Mouse (Mus musculus) heart, adult 2 months (tissue): ENCODE measurements around the gene Ddx50. TPM values are rescaled to one million over a fixed set of nuclear protein-coding genes. Genes with fewer than 3 reads are reported as not detected.

Source experiments
- DNase-seq, 2 experiments: peaks; one replicate each; pipeline ENCODE4 v3.0.0; 2021
- H3K27ac ChIP-seq: fragments of 200-600 bp; 2 replicates; pipeline ENCODE4 v1.8.1; 2022
- H3K27me3 ChIP-seq: fragments of 200-500 bp; 2 replicates; pipeline ENCODE4 v1.6.1; 2012; ENCODE audit warnings: mild to moderate bottlenecking, low read length, inconsistent platforms, mixed read lengths; ENCODE audit not compliant: control insufficient read depth, insufficient read depth
- H3K36me3 ChIP-seq: fragments of 200-500 bp; 2 replicates; pipeline ENCODE4 v1.6.1; 2012; ENCODE audit warnings: low read length, inconsistent platforms; ENCODE audit not compliant: control insufficient read depth, insufficient read depth
- H3K4me1 ChIP-seq: fragments of 200-500 bp; 2 replicates; pipeline ENCODE4 v1.6.1; 2011; ENCODE audit warnings: low read length; ENCODE audit not compliant: control insufficient read depth, insufficient read depth
- H3K4me3 ChIP-seq: fragments of 200-600 bp; 2 replicates; pipeline ENCODE4 v1.8.1; 2022
- H3K79me2 ChIP-seq: fragments of 200-500 bp; replicated peaks from 2 replicates; pipeline ENCODE4 v1.6.1; 2012; ENCODE audit warnings: mild to moderate bottlenecking, inconsistent platforms, low read length, moderate library complexity, mixed read lengths; ENCODE audit not compliant: control insufficient read depth, insufficient read depth
- H3K9ac ChIP-seq: fragments of 200-500 bp; 2 replicates; pipeline ENCODE4 v1.6.1; 2012; ENCODE audit warnings: low read depth, mild to moderate bottlenecking, control low read depth, inconsistent platforms, low read length, mixed read lengths
- CTCF ChIP-seq: fragments of 200-600 bp; IDR thresholded peaks from 2 replicates; pipeline ENCODE4 v1.8.1; 2022; ENCODE audit warnings: antibody characterized with exemption, mild to moderate bottlenecking, moderate library complexity
- EP300 ChIP-seq: fragments of 200-500 bp; IDR thresholded peaks from 2 replicates; pipeline ENCODE4 v1.6.1; 2011; ENCODE audit warnings: low read depth, low read length, control low read depth; ENCODE audit not compliant: insufficient read depth
- POLR2A ChIP-seq: fragments of 200-500 bp; IDR thresholded peaks from 2 replicates; pipeline ENCODE4 v1.6.1; 2011; ENCODE audit warnings: mild to moderate bottlenecking, low read depth, low read length, control low read depth; ENCODE audit not compliant: insufficient read depth
- WGBS: fragments of 180-500 bp; shearing (Covaris S2); methylation state at CpG from one replicate; pipeline ENCODE4 v1.1.7; 2018; 5-methylcytosine and 5-hydroxymethylcytosine counted together
- intact Hi-C: fragments of 180-260 bp; cut with DNase I; formaldehyde crosslinking; loops from one replicate; pipeline ENCODE4 v1.15.1; 2025
- microRNA-seq, 2 experiments: library from miRNA; unstranded; fragments of <30 nt; microRNA quantifications; one replicate each; pipeline ENCODE4 v1.2.0; 2021
- polyA plus RNA-seq: library from polyadenylated mRNA; depleted of rRNA; stranded (reverse); fragments of >200 nt; gene quantifications from 2 replicates; pipeline ENCODE4 v1.2.3, GENCODE M21; 2012; rRNA removed
- total RNA-seq, 2 experiments: library from RNA; stranded (reverse); gene quantifications; 2 replicates each; pipeline ENCODE4 v1.2.3; 2021

Ddx50 gene
- total and polyA plus RNA-seq, 3 experiments: 10.8 to 48.1 (median 48.0) TPM

DNA sequence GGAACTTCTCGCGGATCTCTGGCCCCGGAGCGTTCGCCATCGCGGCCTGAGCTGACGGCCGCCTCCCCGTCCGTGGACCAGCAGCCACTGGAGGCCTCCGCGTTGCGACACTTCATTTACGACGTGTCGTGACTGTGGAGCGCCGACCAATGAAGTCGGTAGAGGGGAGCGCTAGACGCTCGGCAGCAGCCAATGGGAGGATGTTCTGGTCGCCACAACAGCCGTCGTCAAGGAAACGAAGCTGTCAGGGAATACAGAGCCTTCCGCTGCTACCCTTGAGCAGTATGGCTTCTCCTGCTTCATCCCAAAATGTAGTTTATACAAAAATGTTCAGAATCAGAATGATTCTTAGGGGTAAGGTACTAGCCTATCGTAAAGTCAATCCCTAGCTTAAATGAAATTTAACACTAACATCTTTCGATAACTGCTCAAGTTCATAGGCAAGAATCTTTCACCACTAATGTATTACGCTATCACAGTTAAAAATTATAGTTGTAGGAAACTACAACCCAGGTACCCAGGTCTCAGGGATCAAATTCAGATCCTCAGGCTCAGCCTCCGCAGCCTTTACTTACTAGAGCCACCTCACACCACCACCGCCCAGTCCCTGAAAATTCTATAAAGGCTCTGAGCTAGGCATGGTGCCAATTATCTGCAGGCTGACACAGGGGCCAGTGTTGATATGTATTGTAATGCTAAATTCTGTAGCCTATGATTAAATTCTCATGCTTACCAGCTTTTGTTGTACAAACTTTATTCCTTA, 72.5 kb downstream of the Ddx50 start, which contains the start of gene Kif1bp:
Gene Kif1bp (minus strand): TSS at position 120 of the 763 bp plus-strand sequence.
- intact Hi-C loops: no loop called here

DNA sequence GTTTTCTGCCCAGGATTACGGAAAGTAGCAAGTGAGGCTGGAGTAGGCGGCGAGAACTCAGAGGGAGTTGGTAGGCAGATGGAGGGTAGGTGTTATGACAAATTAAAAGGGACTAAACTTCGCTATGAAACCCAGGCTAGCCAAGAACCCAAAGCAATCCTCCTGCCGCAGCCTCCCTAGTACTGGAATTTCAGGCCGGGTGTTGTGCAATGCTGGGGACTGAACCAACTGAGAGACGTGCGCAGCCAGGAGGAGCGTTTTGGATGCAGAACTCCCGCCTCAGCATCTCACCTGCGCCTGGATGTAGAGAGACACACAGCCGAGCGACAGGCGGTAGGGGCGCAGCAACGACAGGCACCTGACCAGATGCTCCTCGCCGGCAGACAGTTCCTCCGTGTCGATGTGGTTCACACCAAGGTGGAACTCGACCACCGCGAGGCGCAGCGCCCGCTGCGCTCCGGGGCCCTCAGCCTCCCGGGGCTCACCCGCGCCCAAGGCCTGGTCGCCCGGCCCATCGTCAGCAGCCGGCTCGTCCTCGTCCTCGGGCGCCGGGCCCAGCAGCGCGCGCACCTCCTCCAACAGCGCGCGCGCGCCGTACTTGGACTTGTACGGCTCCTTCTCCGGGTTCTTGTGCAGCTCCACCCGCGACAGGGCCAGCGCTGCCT, 73.2 kb downstream of the Ddx50 start:
- Histone ChIP-seq H3K27ac (peak overlapping the region; percentile 82), H3K9ac (peak overlapping the region; percentile 92), H3K27me3 (no peaks in the 10 kb centered on the region), H3K36me3 (peaks cover 4% of the 10 kb centered on the region), H3K4me3 (peak overlapping the region; percentile 68), H3K79me2 (no peaks in the 10 kb centered on the region), H3K4me1 (peaks cover 5% of the 10 kb centered on the region; the same call in 1 of the 2 replicates)
- intact Hi-C loops: no loop called here
- DNase-seq: no peak
- no peak for TF ChIP-seq CTCF
- TF ChIP-seq EP300: no peak
- no peak for TF ChIP-seq POLR2A
- WGBS: 2% methylated on average over 54 of the region's 54 CpGs

More for the DNA sequence above, 72.5 kb downstream of the Ddx50 start, which contains the start of gene Kif1bp:
- Histone ChIP-seq H3K79me2 (no peaks in the 10 kb centered on the region), H3K4me3 (peak within 1 kb of the TSS; percentile 68), H3K27me3 (no peaks in the 10 kb centered on the region), H3K9ac (peak within 1 kb of the TSS; percentile 92), H3K27ac (peak within 1 kb of the TSS; percentile 82), H3K4me1 (peaks cover 5% of the 10 kb centered on the region; the same call in 1 of the 2 replicates), H3K36me3 (peaks cover 4% of the 10 kb centered on the region)
- DNase-seq: peak; percentile 95 to 98
- 5% methylated on average over 33 of the region's 33 CpGs for WGBS
- TF ChIP-seq POLR2A: peak; percentile 90
- no peak for TF ChIP-seq CTCF
- TF ChIP-seq EP300: 0 out of 2 replicates have a peak, but pooled peaks have one; percentile 3

DNA sequence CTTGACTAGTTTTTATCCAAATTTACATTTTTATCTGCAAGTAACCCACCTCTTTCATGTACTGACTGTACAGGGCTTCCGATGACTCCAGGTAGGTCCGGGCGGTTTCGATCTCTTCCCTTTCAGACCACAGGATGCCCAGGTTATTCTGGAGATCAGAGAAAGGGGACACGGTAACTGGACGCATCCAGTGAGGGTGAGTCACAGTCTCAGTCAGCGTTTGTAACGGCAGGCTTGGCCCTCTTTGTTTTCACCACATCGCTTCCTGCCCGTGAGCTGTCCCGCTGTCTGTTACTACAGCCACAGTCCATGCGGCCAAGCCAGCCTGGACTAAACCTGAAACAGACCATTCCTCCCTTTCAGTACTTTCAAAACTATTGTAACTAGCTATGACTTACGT, 76.0 kb downstream of the Ddx50 start:
- 81% methylated on average over 13 of the region's 13 CpGs for WGBS
- no peak for DNase-seq
- H3K79me2 ChIP-seq: no peaks in the 10 kb centered on the region
- peaks cover 4% of the 10 kb centered on the region for H3K36me3 ChIP-seq
- H3K4me3 ChIP-seq: no peak overlapping the region
- H3K27me3 ChIP-seq: no peaks in the 10 kb centered on the region
- peaks cover 5% of the 10 kb centered on the region; the same call in 1 of the 2 replicates for H3K4me1 ChIP-seq
- H3K27ac ChIP-seq: no peak overlapping the region
- no peak for TF ChIP-seq EP300
- TF ChIP-seq CTCF: no peak
- intact Hi-C loops: no loop called here
- H3K9ac ChIP-seq: no peak overlapping the region

DNA sequence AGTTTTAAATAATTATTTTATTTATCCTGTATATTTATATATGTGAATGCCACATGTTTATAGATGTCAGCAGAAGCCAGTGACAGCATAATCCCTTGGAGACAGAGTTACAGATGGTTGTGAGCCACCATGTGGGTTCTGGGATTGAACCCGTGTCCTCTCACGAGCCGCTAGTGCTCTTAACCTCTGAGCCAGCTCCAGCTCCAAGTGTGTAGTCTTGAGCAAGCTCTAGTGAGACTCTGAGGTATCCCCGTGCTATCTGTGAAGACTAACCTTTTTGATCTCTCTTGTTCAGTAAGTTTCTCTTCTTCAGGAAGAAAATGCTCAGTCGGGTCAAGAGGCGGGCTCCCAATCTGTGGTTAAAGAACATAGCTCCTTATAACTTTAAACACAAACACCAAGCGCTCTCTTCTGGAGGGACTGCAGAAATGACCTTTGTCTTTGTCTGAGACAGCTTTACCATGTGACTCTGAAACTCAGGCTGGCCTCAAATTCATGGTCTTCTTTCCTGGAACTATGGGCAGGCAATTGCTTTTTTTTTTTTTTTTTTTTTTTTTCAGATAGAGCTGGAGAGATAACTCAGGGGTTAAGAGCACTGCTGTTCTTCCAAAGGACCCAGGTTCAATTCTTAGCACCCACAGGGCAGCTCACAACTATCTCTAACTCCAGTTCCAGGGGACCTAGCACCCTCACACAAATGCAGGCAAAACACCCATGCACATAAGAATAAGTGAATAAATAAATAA, 80.7 kb downstream of the Ddx50 start:
- no peaks in the 10 kb centered on the region for H3K27me3 ChIP-seq
- peaks cover 2% of the 10 kb centered on the region; the same call in 1 of the 2 replicates for H3K36me3 ChIP-seq
- H3K79me2 ChIP-seq: no peaks in the 10 kb centered on the region
- 92% methylated on average over 7 of the region's 7 CpGs for WGBS
- DNase-seq: no peak
- no peaks in the 10 kb centered on the region for H3K4me1 ChIP-seq
- no peak overlapping the region for H3K4me3 ChIP-seq
- H3K9ac ChIP-seq: no peak overlapping the region
- intact Hi-C loops: no loop called here
- no peak overlapping the region for H3K27ac ChIP-seq
- TF ChIP-seq EP300 (no peak), POLR2A (no peak), CTCF (no peak)

DNA sequence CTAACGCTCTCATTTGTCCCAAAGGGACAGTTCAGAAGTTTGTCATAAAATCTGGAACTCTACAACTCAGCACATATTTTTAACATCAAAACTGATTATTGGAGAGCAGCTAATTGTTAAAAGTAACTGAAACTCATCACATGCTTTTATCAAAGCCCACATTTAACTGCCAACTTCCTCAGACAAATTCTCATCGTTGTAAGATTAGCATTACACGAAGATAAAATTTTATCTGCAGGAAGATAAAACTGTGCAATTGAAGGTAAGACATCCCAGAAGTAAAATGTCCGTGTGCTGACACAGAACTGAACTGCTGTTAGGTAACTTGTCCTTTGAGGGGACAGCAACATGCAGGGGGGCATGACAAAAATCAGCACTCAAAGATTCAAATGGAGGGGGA, 82.2 kb downstream of the Ddx50 start:
- Histone ChIP-seq H3K27me3 (no peaks in the 10 kb centered on the region), H3K9ac (no peak overlapping the region), H3K36me3 (peaks cover 2% of the 10 kb centered on the region; the same call in 1 of the 2 replicates), H3K27ac (no peak overlapping the region), H3K79me2 (no peaks in the 10 kb centered on the region), H3K4me3 (no peak overlapping the region), H3K4me1 (no peaks in the 10 kb centered on the region)
- no peak for TF ChIP-seq EP300
- TF ChIP-seq CTCF: no peak
- TF ChIP-seq POLR2A: no peak
- intact Hi-C loops: no loop called here
- no peak for DNase-seq
- WGBS: 56% methylated on average over 4 of the region's 4 CpGs

Small RNA genes lying within 50 kb of the gene (microRNA-seq; reads per million reads assigned to microRNA genes)
- gene Mir7215: 0 reads per million in 2 experiments

Other genes with a start within 250 kb of the Ddx50 start
- gene Hkdc1, start 228.7 kb downstream of the Ddx50 start, total RNA-seq: not detected
- gene Hkdc1, start 228.7 kb downstream of the Ddx50 start, polyA plus RNA-seq: not detected in 2 replicates
- under 1 TPM; 0.18 to 0.36 TPM for gene 4930507D05Rik, start 201.7 kb downstream of the Ddx50 start, total RNA-seq
- gene 4930507D05Rik, start 201.7 kb downstream of the Ddx50 start, polyA plus RNA-seq: 0.12 and 0.38 TPM in 2 replicates
- gene Supv3l1, start 201.5 kb downstream of the Ddx50 start, total RNA-seq: 10 to 100 TPM; 36.0 to 36.7 TPM
- gene Supv3l1, start 201.5 kb downstream of the Ddx50 start, polyA plus RNA-seq: 25.4 and 42.7 TPM in 2 replicates
- 10 to 100 TPM; 45.6 to 46.8 TPM for gene Vps26a, start 164.4 kb downstream of the Ddx50 start, total RNA-seq
- 21.2 and 36.0 TPM in 2 replicates for gene Vps26a, start 164.4 kb downstream of the Ddx50 start, polyA plus RNA-seq
- gene Srgn, start 123.8 kb downstream of the Ddx50 start, total RNA-seq: 10 to 100 TPM; 49.3 to 51.8 TPM
- 23.8 and 39.0 TPM in 2 replicates for gene Srgn, start 123.8 kb downstream of the Ddx50 start, polyA plus RNA-seq
- gene Kif1bp, start 72.8 kb downstream of the Ddx50 start, total RNA-seq: 10 to 100 TPM; 43.3 to 47.3 TPM
- gene Kif1bp, start 72.8 kb downstream of the Ddx50 start, polyA plus RNA-seq: 23.0 and 35.6 TPM in 2 replicates
- 10 to 100 TPM; 30.2 to 30.3 TPM for gene Ddx21, start 48.9 kb downstream of the Ddx50 start, total RNA-seq
- gene Ddx21, start 48.9 kb downstream of the Ddx50 start, polyA plus RNA-seq: 7.0 and 15.5 TPM in 2 replicates
- gene Stox1, start 74.9 kb upstream of the Ddx50 start, total RNA-seq: 1 to 10 TPM in 1 of 2 experiments, under 1 TPM in 1; 0.75 to 1.0 TPM
- gene Stox1, start 74.9 kb upstream of the Ddx50 start, polyA plus RNA-seq: 0.43 and 0.59 TPM in 2 replicates
- 10 to 100 TPM; 39.6 to 52.7 TPM for gene Ccar1, start 141.1 kb upstream of the Ddx50 start, total RNA-seq
- 34.3 and 56.1 TPM in 2 replicates for gene Ccar1, start 141.1 kb upstream of the Ddx50 start, polyA plus RNA-seq